Mouse (Mus musculus): Measurements from ENCODE around the gene Oprm1.

DNA sequence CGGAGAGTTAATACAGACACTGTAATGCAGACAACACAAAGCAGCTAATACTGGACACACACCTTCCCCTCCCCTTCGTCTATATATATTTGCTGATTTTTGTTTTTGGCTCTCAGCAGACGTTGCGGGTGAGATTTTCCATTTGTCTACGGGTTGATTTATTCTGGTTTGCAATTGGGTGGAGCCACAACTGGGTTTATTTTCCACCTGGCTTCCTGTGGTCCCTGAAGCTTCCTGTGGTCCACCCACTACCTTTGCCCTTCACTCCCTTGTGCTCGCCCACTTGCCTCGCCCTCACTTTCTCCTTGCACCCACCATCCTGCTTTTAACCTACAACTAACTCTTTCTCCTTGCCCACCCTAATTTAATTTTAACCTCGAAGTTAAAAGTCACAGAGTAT, 252.2 kb downstream of the Oprm1 start:
- TF ChIP-seq POLR2A (IDR thresholded peaks at IDR 0.05; ENCODE audit: insufficient read length, low read depth): no peak
- TF ChIP-seq MAX (IDR thresholded peaks at IDR 0.05; ENCODE audit: low read depth): no peak
- no peak for TF ChIP-seq POLR2AphosphoS2 (IDR thresholded peaks at IDR 0.05; ENCODE audit: insufficient read length, low read depth)
- TF ChIP-seq MYOD1 (IDR thresholded peaks at IDR 0.05; ENCODE audit: control insufficient read depth in 1 of 3, insufficient read length in 2 of 3, low read depth in 2 of 3): no peak
- TF ChIP-seq SRF (IDR thresholded peaks at IDR 0.05; ENCODE audit: control insufficient read depth, insufficient read length, low read depth): no peak
- TF ChIP-seq REST (IDR thresholded peaks at IDR 0.05; ENCODE audit: insufficient read depth, insufficient read length): no peak
- no peak for TF ChIP-seq E2F4 (IDR thresholded peaks at IDR 0.05; ENCODE audit: insufficient read depth)
- TF ChIP-seq MYOG (IDR thresholded peaks at IDR 0.05; ENCODE audit: control insufficient read depth in 1 of 3, insufficient read depth in 1 of 3, insufficient read length in 2 of 3, low read depth in 2 of 3): no peak
- no peak for TF ChIP-seq CEBPB (IDR thresholded peaks at IDR 0.05; ENCODE audit: insufficient read depth, poor library complexity, severe bottlenecking)
